Mouse (Mus musculus): ENCODE data around the gene Rps8. TPM values are rescaled to one million over a fixed set of nuclear protein-coding genes. Genes with fewer than 3 reads are reported as not detected.

Gene Rps8
- polyA plus RNA-seq, 1 experiment = 3,482 TPM

DNA sequence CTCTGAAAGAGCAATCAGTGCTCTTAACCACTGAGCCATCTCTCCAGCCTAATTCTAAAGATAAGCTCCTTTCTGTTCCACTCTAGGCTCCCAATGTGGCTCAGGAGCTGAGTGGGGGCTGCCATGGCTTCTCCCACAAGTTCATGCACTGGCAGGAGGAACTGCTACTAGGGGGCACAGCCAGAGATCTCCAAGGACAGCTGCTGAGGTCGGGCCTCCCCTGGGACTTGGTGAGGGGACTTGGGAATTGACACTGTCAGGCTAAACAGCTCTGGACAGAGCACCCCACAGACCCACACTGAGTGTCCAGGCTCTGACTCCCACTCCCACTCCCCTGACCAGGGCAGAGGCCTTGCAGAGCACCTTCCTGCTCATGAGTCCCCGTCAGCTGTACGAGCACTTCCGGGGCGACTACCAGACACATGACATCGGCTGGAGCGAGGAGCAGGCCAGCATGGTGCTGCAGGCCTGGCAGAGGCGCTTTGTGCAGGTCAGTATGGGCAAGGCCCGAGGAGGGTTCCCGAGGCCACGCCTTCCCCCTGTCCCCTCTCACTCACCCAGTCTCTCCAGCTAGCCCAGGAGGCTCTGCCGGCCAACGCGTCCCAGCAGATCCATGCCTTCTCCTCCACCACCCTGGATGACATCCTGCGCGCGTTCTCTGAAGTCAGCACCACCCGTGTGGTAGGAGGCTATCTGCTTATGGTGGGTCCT is 48.1 kb downstream of the Rps8 start:
- H3K79me3 ChIP-seq (ENCODE audit: low read depth) = no peaks in the 10 kb centered on the region
- no peak for TF ChIP-seq FOSL1 (IDR thresholded peaks at IDR 0.05; ENCODE audit: insufficient read depth, low read length, poor library complexity, severe bottlenecking)
- TF ChIP-seq CTCF (IDR thresholded peaks at IDR 0.05; ENCODE audit: control insufficient read depth, insufficient read depth, insufficient read length) = no peak
- no peak for TF ChIP-seq MYOD1 (IDR thresholded peaks at IDR 0.05; ENCODE audit: control insufficient read depth, insufficient read length, low read depth)
- TF ChIP-seq MYOG (IDR thresholded peaks at IDR 0.05; ENCODE audit: control insufficient read depth, extremely low read depth, insufficient read length) = no peak
- no peak for TF ChIP-seq CEBPB (IDR thresholded peaks at IDR 0.05; ENCODE audit: low read depth)
- no peak for TF ChIP-seq MAX (IDR thresholded peaks at IDR 0.05)
- no peak for TF ChIP-seq USF1 (IDR thresholded peaks at IDR 0.05; ENCODE audit: low read depth)
- H3K36me3 ChIP-seq (ENCODE audit: control insufficient read depth, insufficient read depth) = no peaks in the 10 kb centered on the region
- no peak overlapping the region for H3ac ChIP-seq (ENCODE audit: control insufficient read depth, insufficient read length, low read depth)
- H3K27me3 ChIP-seq (ENCODE audit: control insufficient read depth, insufficient read depth, insufficient read length) = no peaks in the 10 kb centered on the region
- no peak overlapping the region for H3K4me3 ChIP-seq (ENCODE audit: insufficient read depth, poor library complexity, severe bottlenecking)
- no peaks in the 10 kb centered on the region for H3K79me2 ChIP-seq (ENCODE audit: control insufficient read depth, insufficient read depth)

GRCm38 (mm10) chr4:117105127-117105526 is 50.9 kb downstream of the Rps8 start:
- no peak for TF ChIP-seq MAX (IDR thresholded peaks at IDR 0.05)
- TF ChIP-seq CTCF (IDR thresholded peaks at IDR 0.05; ENCODE audit: control insufficient read depth, insufficient read depth, insufficient read length) = no peak
- TF ChIP-seq FOSL1 (IDR thresholded peaks at IDR 0.05; ENCODE audit: insufficient read depth, low read length, poor library complexity, severe bottlenecking) = no peak
- no peak for TF ChIP-seq USF1 (IDR thresholded peaks at IDR 0.05; ENCODE audit: low read depth)
- no peak for TF ChIP-seq CEBPB (IDR thresholded peaks at IDR 0.05; ENCODE audit: low read depth)
- no peak for TF ChIP-seq MYOG (IDR thresholded peaks at IDR 0.05; ENCODE audit: control insufficient read depth, extremely low read depth, insufficient read length)
- TF ChIP-seq MYOD1 (IDR thresholded peaks at IDR 0.05; ENCODE audit: control insufficient read depth, insufficient read length, low read depth) = no peak
- Histone ChIP-seq H3K27me3 (ENCODE audit: control insufficient read depth, insufficient read depth, insufficient read length) (no peaks in the 10 kb centered on the region), H3K79me3 (ENCODE audit: low read depth) (no peaks in the 10 kb centered on the region), H3ac (ENCODE audit: control insufficient read depth, insufficient read length, low read depth) (no peak overlapping the region), H3K4me3 (ENCODE audit: insufficient read depth, poor library complexity, severe bottlenecking) (no peak overlapping the region), H3K36me3 (ENCODE audit: control insufficient read depth, insufficient read depth) (no peaks in the 10 kb centered on the region), H3K79me2 (ENCODE audit: control insufficient read depth, insufficient read depth) (no peaks in the 10 kb centered on the region)

DNA sequence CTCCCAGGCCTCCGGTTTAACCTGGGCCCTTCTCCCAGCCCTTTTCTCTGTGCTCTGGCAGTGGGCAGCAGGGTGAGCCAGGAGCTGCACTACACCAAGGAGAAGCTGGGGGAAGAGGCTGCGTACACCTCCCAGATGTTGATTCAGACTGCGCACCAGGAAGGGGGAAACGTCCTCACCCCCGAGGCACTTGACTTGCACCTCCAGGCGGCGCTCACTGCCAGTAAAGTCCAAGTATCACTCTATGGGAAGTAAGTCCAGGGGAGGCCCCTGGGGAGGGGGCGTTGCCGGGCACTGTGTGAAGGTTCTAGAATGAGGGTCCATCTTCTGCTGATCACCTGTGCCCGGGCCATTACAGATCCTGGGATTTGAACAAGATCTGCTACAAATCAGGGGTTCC is 51.4 kb downstream of the Rps8 start:
- no peak overlapping the region for H3K4me3 ChIP-seq (ENCODE audit: insufficient read depth, poor library complexity, severe bottlenecking)
- peak; percentile 7 for TF ChIP-seq CTCF (IDR thresholded peaks at IDR 0.05; ENCODE audit: control insufficient read depth, insufficient read depth, insufficient read length)
- TF ChIP-seq MAX (IDR thresholded peaks at IDR 0.05) = no peak
- H3K79me2 ChIP-seq (ENCODE audit: control insufficient read depth, insufficient read depth) = no peaks in the 10 kb centered on the region
- H3K79me3 ChIP-seq (ENCODE audit: low read depth) = no peaks in the 10 kb centered on the region
- H3K36me3 ChIP-seq (ENCODE audit: control insufficient read depth, insufficient read depth) = no peaks in the 10 kb centered on the region
- no peaks in the 10 kb centered on the region for H3K27me3 ChIP-seq (ENCODE audit: control insufficient read depth, insufficient read depth, insufficient read length)
- no peak overlapping the region for H3ac ChIP-seq (ENCODE audit: control insufficient read depth, insufficient read length, low read depth)

Small RNA genes lying within 50 kb of the gene (microRNA-seq; reads per million reads assigned to microRNA genes)
- gene Gm22398 (ENCODE audit: borderline microRNAs expressed) = not detected

Other genes with a start within 250 kb of the Rps8 start
- 50.7 TPM for gene Urod, start 161.8 kb downstream of the Rps8 start, polyA plus RNA-seq (2012; fragmentation: generic; extraction: Trizol)
- 13.3 TPM for gene Hectd3, start 160.9 kb downstream of the Rps8 start, polyA plus RNA-seq (2012; fragmentation: generic; extraction: Trizol)
- gene Eif2b3, start 136.8 kb downstream of the Rps8 start, polyA plus RNA-seq (2012; fragmentation: generic; extraction: Trizol) = 41.6 TPM
- 0.20 TPM for gene Ptch2, start 60.2 kb downstream of the Rps8 start, polyA plus RNA-seq (2012; fragmentation: generic; extraction: Trizol)
- 23.7 TPM for gene Btbd19, start 30.5 kb downstream of the Rps8 start, polyA plus RNA-seq (2012; fragmentation: generic; extraction: Trizol)
- 0.12 TPM for gene Tctex1d4, start 29.4 kb downstream of the Rps8 start, polyA plus RNA-seq (2012; fragmentation: generic; extraction: Trizol)
- gene Plk3, start 22.3 kb downstream of the Rps8 start, polyA plus RNA-seq (2012; fragmentation: generic; extraction: Trizol) = 15.2 TPM
- gene Kif2c, start 26.4 kb upstream of the Rps8 start, polyA plus RNA-seq (2012; fragmentation: generic; extraction: Trizol) = 49.2 TPM
- gene Tmem53, start 95.7 kb upstream of the Rps8 start, polyA plus RNA-seq (2012; fragmentation: generic; extraction: Trizol) = 3.2 TPM
- gene Armh1, start 95.9 kb upstream of the Rps8 start, polyA plus RNA-seq (2012; fragmentation: generic; extraction: Trizol) = not detected

Measured in C2C12 (cell line).